Mouse (Mus musculus) megakaryocyte, embryonic 14.5 days (primary cell): ENCODE results near the gene 2410004B18Rik. TPM values are rescaled to one million over a fixed set of nuclear protein-coding genes. Genes with fewer than 3 reads are reported as not detected.

ENCODE experiments used
- H3K27me3 ChIP-seq: replicated peaks from 2 replicates; pipeline ENCODE3; 2012; ENCODE audit warnings: inconsistent platforms
- H3K36me3 ChIP-seq: replicated peaks from 2 replicates; pipeline ENCODE3; 2012; ENCODE audit warnings: low read length, inconsistent platforms, mixed read lengths
- H3K4me1 ChIP-seq: 2 replicates; pipeline ENCODE4 v1.6.1; 2012; ENCODE audit warnings: inconsistent platforms
- H3K4me3 ChIP-seq: replicated peaks from 2 replicates; pipeline ENCODE3; 2012; ENCODE audit warnings: moderate library complexity, mild to moderate bottlenecking, inconsistent platforms
- H3K9me3 ChIP-seq: 2 replicates; pipeline ENCODE4 v1.6.1; 2012; ENCODE audit warnings: inconsistent platforms
- FLI1 ChIP-seq: IDR thresholded peaks from 2 replicates; pipeline ENCODE4 v1.6.1; 2012; ENCODE audit warnings: low read length, inconsistent platforms, mixed read lengths
- GATA1 ChIP-seq: IDR thresholded peaks from 3 replicates; pipeline ENCODE4 v1.6.1; 2012; ENCODE audit warnings: mixed read lengths, low read length, inconsistent platforms, borderline replicate concordance
- polyA plus RNA-seq: library from polyadenylated mRNA; stranded (reverse); fragments of >175 nt; gene quantifications from 2 replicates; pipeline ENCODE4 v1.2.3, GENCODE M21; 2012; ENCODE audit warnings: low replicate concordance; ENCODE audit not compliant: insufficient read depth

The 2410004B18Rik gene
- polyA plus RNA-seq, 1 experiment, result 30.4 TPM

- Histone ChIP-seq H3K9me3 (peaks cover 10% of the 10 kb centered on the region), H3K27me3 (peaks cover 51% of the 10 kb centered on the region), H3K4me1 (peaks cover 33% of the 10 kb centered on the region), H3K4me3 (peak within 1 kb of the TSS; percentile 92), H3K36me3 (no peaks in the 10 kb centered on the region)
- TF ChIP-seq GATA1 (no peak), FLI1 (no peak)
Observed at GRCm38 (mm10) chr3:145987268-145987969, 49.6 kb downstream of the 2410004B18Rik start, which contains the start of gene Syde2. Syde2 (plus strand) TSS chr3:145987870.

- Histone ChIP-seq H3K4me3 (peak overlapping the region; percentile 92), H3K4me1 (peaks cover 33% of the 10 kb centered on the region), H3K9me3 (peaks cover 5% of the 10 kb centered on the region), H3K27me3 (peaks cover 48% of the 10 kb centered on the region), H3K36me3 (no peaks in the 10 kb centered on the region)
- TF ChIP-seq FLI1 (no peak), GATA1 (no peak)
Observed at GRCm38 (mm10) chr3:145987970-145988683, 50.3 kb downstream of the 2410004B18Rik start.

DNA sequence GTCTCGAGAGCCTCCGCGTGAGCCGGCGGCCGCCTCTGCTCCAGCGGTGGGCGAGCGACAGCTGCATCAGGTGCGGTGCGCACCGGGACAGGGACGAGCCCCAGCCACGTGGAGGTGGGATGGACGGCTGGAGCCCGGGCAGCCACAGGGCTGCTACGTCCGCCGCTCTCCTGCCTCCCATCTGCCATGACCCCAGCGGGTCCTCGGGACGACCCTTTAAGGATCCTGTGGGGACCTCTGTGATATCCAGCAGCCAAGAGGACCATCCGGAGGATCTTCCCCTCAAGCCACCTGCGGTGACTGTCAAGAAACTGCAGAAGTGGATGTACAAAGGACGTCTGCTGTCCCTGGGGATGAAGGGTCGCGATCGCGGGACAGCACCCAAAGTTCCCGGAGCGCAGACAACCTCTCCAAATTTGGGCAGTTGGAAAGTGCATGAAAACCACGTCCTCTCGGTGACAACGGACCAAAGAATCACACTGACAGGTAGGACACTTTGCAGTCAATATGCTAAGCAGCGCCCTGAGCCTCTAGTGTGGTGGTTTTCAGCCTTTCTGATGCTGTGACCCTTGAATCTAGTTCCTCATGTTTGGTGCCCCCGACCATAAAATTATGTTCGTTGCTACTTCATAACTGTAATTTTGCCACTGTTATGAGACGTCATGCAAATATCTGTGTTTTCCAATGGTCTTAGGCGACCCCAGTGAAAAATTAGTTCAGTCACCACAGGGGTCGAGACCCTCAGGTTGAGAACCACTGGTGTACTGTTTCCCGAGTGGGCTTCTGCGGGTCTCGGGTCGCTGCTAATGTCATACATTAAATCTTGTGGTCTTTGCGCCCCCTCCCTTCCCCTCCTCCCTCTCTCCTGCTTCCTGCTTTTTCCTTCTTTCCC lies 51.1 kb downstream of the 2410004B18Rik start:
- Histone ChIP-seq H3K36me3 (no peaks in the 10 kb centered on the region), H3K4me3 (peak overlapping the region; percentile 92), H3K9me3 (no peaks in the 10 kb centered on the region), H3K4me1 (peaks cover 38% of the 10 kb centered on the region), H3K27me3 (peaks cover 45% of the 10 kb centered on the region)
- TF ChIP-seq GATA1, result no peak
- no peak for TF ChIP-seq FLI1

GRCm38 (mm10) chr3:145989576-145990081 lies 51.8 kb downstream of the 2410004B18Rik start:
- H3K4me3 ChIP-seq, result peak overlapping the region; percentile 92
- H3K9me3 ChIP-seq, result no peaks in the 10 kb centered on the region
- H3K4me1 ChIP-seq, result peaks cover 38% of the 10 kb centered on the region
- peaks cover 40% of the 10 kb centered on the region for H3K27me3 ChIP-seq
- TF ChIP-seq GATA1 (no peak), FLI1 (no peak)
- no peaks in the 10 kb centered on the region for H3K36me3 ChIP-seq

GRCm38 (mm10) chr3:145991130-145991529 lies 53.3 kb downstream of the 2410004B18Rik start:
- H3K36me3 ChIP-seq, result no peaks in the 10 kb centered on the region
- H3K4me1 ChIP-seq, result peaks cover 36% of the 10 kb centered on the region
- TF ChIP-seq GATA1 (no peak), FLI1 (no peak)
- H3K27me3 ChIP-seq, result peaks cover 31% of the 10 kb centered on the region
- H3K9me3 ChIP-seq, result no peaks in the 10 kb centered on the region
- H3K4me3 ChIP-seq, result no peak overlapping the region

GRCm38 (mm10) chr3:145991976-145992730 lies 54.3 kb downstream of the 2410004B18Rik start:
- no peak overlapping the region for H3K4me3 ChIP-seq
- peaks cover 30% of the 10 kb centered on the region for H3K4me1 ChIP-seq
- H3K27me3 ChIP-seq, result peaks cover 22% of the 10 kb centered on the region
- no peak for TF ChIP-seq GATA1
- TF ChIP-seq FLI1, result no peak
- no peaks in the 10 kb centered on the region for H3K36me3 ChIP-seq
- no peaks in the 10 kb centered on the region for H3K9me3 ChIP-seq

DNA sequence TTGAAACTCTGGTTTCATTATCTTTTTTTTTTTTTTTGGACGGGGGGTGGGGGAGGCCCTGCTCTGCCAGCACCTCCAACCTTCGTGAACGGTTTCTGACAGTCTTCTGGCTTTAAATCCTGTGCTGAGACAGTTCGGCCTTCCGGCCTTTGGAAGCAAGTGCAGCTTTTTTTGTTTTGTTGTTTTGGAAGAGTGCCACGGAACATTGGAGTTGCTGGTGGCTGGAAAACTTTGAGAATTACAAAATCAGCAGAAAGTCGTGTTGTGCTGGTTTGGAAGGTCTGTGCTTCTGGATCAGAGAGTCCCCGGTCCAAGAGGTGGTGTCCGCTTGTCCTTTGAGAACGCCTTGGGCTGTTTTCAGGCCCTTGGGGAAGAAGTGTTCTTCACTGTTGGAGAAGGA lies 55.0 kb downstream of the 2410004B18Rik start:
- no peak for TF ChIP-seq FLI1
- no peak for TF ChIP-seq GATA1
- Histone ChIP-seq H3K27me3 (peaks cover 16% of the 10 kb centered on the region), H3K4me3 (no peak overlapping the region), H3K36me3 (no peaks in the 10 kb centered on the region), H3K9me3 (no peaks in the 10 kb centered on the region), H3K4me1 (peaks cover 23% of the 10 kb centered on the region)

- H3K4me1 ChIP-seq, result peaks cover 15% of the 10 kb centered on the region
- peaks cover 4% of the 10 kb centered on the region for H3K36me3 ChIP-seq
- peaks cover 7% of the 10 kb centered on the region for H3K27me3 ChIP-seq
- TF ChIP-seq FLI1 (no peak), GATA1 (no peak)
- no peaks in the 10 kb centered on the region for H3K9me3 ChIP-seq
- peak overlapping the region; percentile 9 for H3K4me3 ChIP-seq
Observed at GRCm38 (mm10) chr3:145993481-145994201, 55.8 kb downstream of the 2410004B18Rik start.

Other genes with a start within 250 kb of the 2410004B18Rik start
- not detected in 2 replicates for gene Ddah1, start 179.3 kb upstream of the 2410004B18Rik start, polyA plus RNA-seq
- 13.7 and 17.2 TPM in 2 replicates for gene Bcl10, start 15.2 kb upstream of the 2410004B18Rik start, polyA plus RNA-seq
- gene Syde2, start 49.9 kb downstream of the 2410004B18Rik start, polyA plus RNA-seq, result 0.03 TPM in 1 of 2 replicates, not detected in the other
- gene Wdr63, start 170.1 kb downstream of the 2410004B18Rik start, polyA plus RNA-seq, result not detected in 2 replicates
- gene Mcoln3, start 179.4 kb downstream of the 2410004B18Rik start, polyA plus RNA-seq, result 0.39 TPM in 1 of 2 replicates, not detected in the other
- gene Mcoln2, start 211.8 kb downstream of the 2410004B18Rik start, polyA plus RNA-seq, result 1.9 TPM in 1 of 2 replicates, not detected in the other